Mouse (Mus musculus) liver, adult 2 months (tissue): ENCODE data around the gene Sertad1. TPM values are rescaled to one million over a fixed set of nuclear protein-coding genes. Genes with fewer than 3 reads are reported as not detected.

ENCODE experiments used
- DNase-seq: peaks from one replicate; pipeline ENCODE4 v3.0.0-alpha.2; 2011; ENCODE audit warnings: low read depth, low spot score; ENCODE audit errors: extremely low read depth
- H3K27ac ChIP-seq: fragments of 200-500 bp; replicated peaks from 2 replicates; pipeline ENCODE4 v1.5.1; 2012; ENCODE audit warnings: low read depth, mild to moderate bottlenecking, control low read depth, inconsistent platforms, low read length; ENCODE audit not compliant: insufficient read depth
- H3K27me3 ChIP-seq: fragments of 200-500 bp; 2 replicates; pipeline ENCODE4 v1.6.1; 2012; ENCODE audit warnings: mild to moderate bottlenecking, moderate library complexity, low read length, inconsistent platforms; ENCODE audit not compliant: control insufficient read depth, insufficient read depth
- H3K36me3 ChIP-seq: fragments of 200-500 bp; 2 replicates; pipeline ENCODE4 v1.6.1; 2012; ENCODE audit warnings: low read length, inconsistent platforms; ENCODE audit not compliant: control insufficient read depth, insufficient read depth
- H3K4me1 ChIP-seq: fragments of 200-500 bp; 2 replicates; pipeline ENCODE4 v1.6.1; 2011; ENCODE audit warnings: low read length; ENCODE audit not compliant: control insufficient read depth, insufficient read depth
- H3K4me3 ChIP-seq: fragments of 200-500 bp; 2 replicates; pipeline ENCODE4 v1.5.1; 2011; ENCODE audit warnings: low read depth, mild to moderate bottlenecking, control low read depth, low read length, moderate library complexity; ENCODE audit not compliant: insufficient read depth
- H3K79me2 ChIP-seq: fragments of 200-500 bp; 2 replicates; pipeline ENCODE4 v1.6.1; 2012; ENCODE audit warnings: inconsistent platforms, mild to moderate bottlenecking, low read length, moderate library complexity; ENCODE audit not compliant: control insufficient read depth, insufficient read depth
- H3K9ac ChIP-seq: fragments of 200-500 bp; 2 replicates; pipeline ENCODE4 v1.6.1; 2012; ENCODE audit warnings: low read depth, mild to moderate bottlenecking, control low read depth, inconsistent platforms, low read length
- CTCF ChIP-seq: fragments of 200-500 bp; IDR thresholded peaks from 2 replicates; pipeline ENCODE4 v1.5.1; 2011; ENCODE audit warnings: low read depth, low read length, control low read depth
- POLR2A ChIP-seq: fragments of 200-500 bp; IDR thresholded peaks from 2 replicates; pipeline ENCODE4 v1.6.1; 2011; ENCODE audit warnings: low read length, control low read depth; ENCODE audit not compliant: insufficient read depth; ENCODE audit errors: extremely low read depth
- WGBS: fragments of 180-500 bp; shearing (Covaris S2); methylation state at CpG from one replicate; pipeline ENCODE4 v1.1.7; 2018; 5-methylcytosine and 5-hydroxymethylcytosine counted together
- polyA plus RNA-seq: library from polyadenylated mRNA; depleted of rRNA; stranded (reverse); fragments of >200 nt; gene quantifications from 2 replicates; pipeline ENCODE4 v1.2.3, GENCODE M21; 2012
- total RNA-seq: library from RNA; depleted of rRNA; stranded (reverse); fragments of >200 nt; gene quantifications from 2 replicates; pipeline ENCODE4 v1.2.3, GENCODE M21; 2014

Gene Sertad1
- total and polyA plus RNA-seq, 2 experiments, result 7.7 to 11.6 TPM

DNA sequence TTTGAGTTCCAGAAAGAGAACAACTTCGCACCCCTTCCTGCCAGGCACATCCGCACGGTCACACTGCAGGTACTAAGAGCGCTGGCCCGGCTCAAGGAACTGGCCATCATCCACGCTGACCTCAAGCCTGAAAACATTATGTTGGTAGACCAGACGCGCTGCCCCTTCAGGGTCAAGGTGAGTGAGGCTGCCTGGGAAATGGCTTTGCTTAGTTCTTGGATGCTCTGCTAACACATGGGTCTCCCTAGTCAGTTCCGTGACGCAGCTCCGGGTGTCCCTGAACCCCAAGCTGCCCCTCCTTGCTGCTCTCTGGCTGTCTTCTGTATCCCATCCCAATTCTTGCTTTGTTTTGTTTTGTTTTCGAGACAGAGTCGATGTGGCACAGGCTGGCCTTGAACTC, 37.1 kb downstream of the Sertad1 start:
- 91% methylated on average over 13 of the region's 13 CpGs for WGBS
- no peak overlapping the region for H3K27ac ChIP-seq

DNA sequence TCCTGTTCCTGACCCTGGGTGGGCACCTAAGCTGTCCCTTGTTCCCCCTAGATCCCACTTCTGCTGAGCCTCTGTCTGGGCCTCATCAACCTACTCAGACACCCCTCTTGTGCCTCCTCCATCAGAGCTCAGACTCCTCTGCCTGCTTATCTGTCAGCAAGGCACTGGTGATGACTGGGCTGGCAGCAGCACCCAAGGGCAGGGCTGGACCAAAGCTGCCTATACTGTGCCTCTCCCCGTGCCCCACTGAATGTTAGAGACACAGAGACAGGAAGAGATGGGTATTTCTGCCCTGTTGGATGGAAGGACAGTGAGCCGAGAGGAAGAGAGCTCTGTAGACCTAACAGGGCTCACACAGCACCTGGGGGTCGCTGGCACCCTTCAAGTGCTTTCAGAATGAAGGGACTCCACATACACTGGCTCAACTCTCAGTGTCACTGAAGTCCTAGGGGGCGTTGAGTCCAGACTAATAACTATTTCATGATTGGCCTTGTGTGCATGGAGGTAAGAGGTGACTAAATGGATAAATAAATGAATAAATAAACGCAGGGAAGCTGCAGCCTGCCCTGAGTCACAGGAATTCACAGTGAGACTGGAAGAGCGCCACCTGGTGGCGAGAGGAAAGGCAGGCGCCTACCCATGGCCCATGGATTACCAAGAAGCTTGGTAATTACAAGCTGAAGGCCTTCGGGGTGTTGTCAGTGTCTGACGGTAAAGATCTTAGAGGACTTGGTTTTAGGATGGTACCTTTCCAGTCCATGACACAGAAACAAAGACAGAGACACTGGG, 39.5 kb downstream of the Sertad1 start:
- H3K27ac ChIP-seq, result no peak overlapping the region
- no peaks in the 10 kb centered on the region for H3K36me3 ChIP-seq
- TF ChIP-seq CTCF (peak; percentile 95), POLR2A (no peak)
- no peak overlapping the region for H3K9ac ChIP-seq
- peak; percentile 46 for DNase-seq
- H3K79me2 ChIP-seq, result no peaks in the 10 kb centered on the region
- WGBS, result 20% methylated on average over 10 of the region's 10 CpGs
- no peaks in the 10 kb centered on the region for H3K27me3 ChIP-seq
- H3K4me1 ChIP-seq, result no peaks in the 10 kb centered on the region
- H3K4me3 ChIP-seq, result no peak overlapping the region

More for the DNA sequence above, 37.1 kb downstream of the Sertad1 start:
- no peak for DNase-seq
- Histone ChIP-seq H3K4me1 (no peaks in the 10 kb centered on the region), H3K27me3 (no peaks in the 10 kb centered on the region), H3K9ac (no peak overlapping the region), H3K79me2 (no peaks in the 10 kb centered on the region), H3K4me3 (no peak overlapping the region), H3K36me3 (no peaks in the 10 kb centered on the region)
- TF ChIP-seq POLR2A, result no peak
- TF ChIP-seq CTCF, result no peak

DNA sequence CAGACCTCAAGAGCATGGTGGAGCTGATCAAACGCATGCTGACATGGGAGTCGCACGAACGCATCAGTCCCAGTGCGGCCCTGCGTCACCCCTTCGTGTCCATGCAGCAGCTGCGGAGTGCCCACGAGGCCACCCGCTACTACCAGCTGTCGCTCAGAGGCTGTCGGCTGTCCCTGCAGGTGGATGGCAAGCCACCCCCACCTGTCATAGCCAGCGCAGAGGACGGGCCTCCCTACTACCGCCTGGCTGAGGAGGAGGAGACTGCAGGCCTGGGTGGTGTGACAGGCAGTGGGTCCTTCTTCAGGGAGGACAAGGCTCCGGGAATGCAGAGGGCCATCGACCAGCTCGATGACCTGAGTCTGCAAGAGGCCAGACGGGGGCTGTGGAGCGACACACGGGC, 42.4 kb downstream of the Sertad1 start:
- no peak overlapping the region for H3K4me3 ChIP-seq
- no peak for TF ChIP-seq CTCF
- no peak for TF ChIP-seq POLR2A
- no peak for DNase-seq
- H3K27ac ChIP-seq, result no peak overlapping the region
- no peaks in the 10 kb centered on the region for H3K36me3 ChIP-seq
- no peaks in the 10 kb centered on the region for H3K27me3 ChIP-seq
- 88% methylated on average over 21 of the region's 21 CpGs for WGBS
- H3K9ac ChIP-seq, result no peak overlapping the region
- H3K4me1 ChIP-seq, result no peaks in the 10 kb centered on the region
- no peaks in the 10 kb centered on the region for H3K79me2 ChIP-seq

DNA sequence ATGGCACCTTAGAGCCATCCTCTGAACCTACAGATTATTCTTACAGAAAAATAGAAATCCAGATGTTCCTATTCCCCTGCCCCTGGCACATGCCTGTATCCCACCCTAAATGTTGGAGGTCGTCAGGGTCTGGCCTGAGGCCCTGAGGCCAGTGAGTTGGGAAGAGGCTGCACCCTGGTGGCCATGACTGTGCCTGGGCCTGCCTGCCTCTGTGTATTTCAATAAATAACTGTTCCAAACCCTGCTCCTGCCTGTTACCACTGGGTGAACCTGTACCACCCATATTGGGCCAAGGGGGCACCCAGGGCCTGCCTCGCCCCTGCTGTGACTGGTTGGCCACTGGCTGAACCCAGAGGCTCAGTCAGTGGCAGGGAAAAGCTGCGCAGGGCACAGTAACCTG, 44.2 kb downstream of the Sertad1 start:
- DNase-seq, result no peak
- TF ChIP-seq POLR2A, result no peak
- TF ChIP-seq CTCF, result 0 out of 2 replicates have a peak, but pooled peaks have one; percentile 23
- no peaks in the 10 kb centered on the region for H3K79me2 ChIP-seq
- 93% methylated on average over 3 of the region's 3 CpGs for WGBS
- no peaks in the 10 kb centered on the region for H3K27me3 ChIP-seq
- no peaks in the 10 kb centered on the region for H3K36me3 ChIP-seq
- no peaks in the 10 kb centered on the region for H3K4me1 ChIP-seq
- no peak overlapping the region for H3K9ac ChIP-seq
- no peak overlapping the region for H3K4me3 ChIP-seq
- H3K27ac ChIP-seq, result no peak overlapping the region

DNA sequence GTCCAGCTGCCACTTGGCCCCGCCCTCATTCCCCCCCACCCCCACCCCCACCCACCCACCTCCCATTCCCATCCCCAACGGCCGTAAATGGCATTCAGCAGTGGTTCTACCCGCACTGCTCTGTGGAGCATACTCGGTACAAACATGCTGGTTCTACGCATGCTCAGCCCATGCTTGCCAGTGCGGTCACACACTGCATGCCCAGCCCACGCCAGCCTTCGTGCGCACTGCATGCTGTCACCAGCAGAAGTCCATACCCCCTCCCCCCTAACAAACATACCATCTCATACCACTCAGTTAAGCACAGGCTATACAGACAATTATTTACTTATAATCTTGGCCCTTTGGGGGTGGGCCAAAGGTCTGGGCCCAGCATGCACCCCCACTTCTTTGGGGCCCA, 45.0 kb downstream of the Sertad1 start:
- H3K27me3 ChIP-seq, result no peaks in the 10 kb centered on the region
- DNase-seq, result no peak
- WGBS, result 93% methylated on average over 10 of the region's 10 CpGs
- H3K9ac ChIP-seq, result no peak overlapping the region
- no peak for TF ChIP-seq CTCF
- no peak for TF ChIP-seq POLR2A
- no peaks in the 10 kb centered on the region for H3K79me2 ChIP-seq
- H3K27ac ChIP-seq, result no peak overlapping the region
- no peaks in the 10 kb centered on the region for H3K36me3 ChIP-seq
- H3K4me3 ChIP-seq, result no peak overlapping the region
- H3K4me1 ChIP-seq, result no peaks in the 10 kb centered on the region

DNA sequence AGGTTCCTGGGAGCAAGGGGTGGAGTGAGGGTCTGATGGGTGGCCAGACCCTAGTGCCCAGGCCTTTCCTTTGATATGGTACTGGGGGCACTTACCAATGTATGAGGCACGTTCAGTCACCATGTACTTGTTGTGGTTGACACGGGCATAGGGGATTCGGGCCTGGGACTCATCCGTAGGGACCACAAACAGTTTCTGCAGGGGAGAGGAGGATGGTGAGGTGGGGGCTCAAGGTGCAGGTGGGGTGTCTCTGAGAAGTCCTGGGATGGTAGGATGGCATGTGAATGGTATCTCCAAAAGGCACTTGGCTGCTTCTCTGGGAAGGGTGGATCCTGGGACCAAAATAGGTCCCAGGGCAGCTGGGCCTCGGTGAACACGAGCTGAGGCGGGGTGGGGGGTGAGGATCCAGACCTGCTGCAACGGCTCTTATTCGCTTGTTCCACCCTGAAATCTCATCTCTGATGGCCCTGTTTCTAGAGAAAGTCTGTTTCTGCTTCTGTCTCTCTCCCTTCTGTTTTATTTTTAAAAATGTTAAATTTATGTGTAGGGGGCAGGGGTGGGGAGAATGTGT, 45.9 kb downstream of the Sertad1 start:
- H3K9ac ChIP-seq, result no peak overlapping the region
- no peaks in the 10 kb centered on the region for H3K36me3 ChIP-seq
- 93% methylated on average over 9 of the region's 9 CpGs for WGBS
- H3K4me1 ChIP-seq, result no peaks in the 10 kb centered on the region
- no peak overlapping the region for H3K4me3 ChIP-seq
- DNase-seq, result no peak
- no peak overlapping the region for H3K27ac ChIP-seq
- no peaks in the 10 kb centered on the region for H3K79me2 ChIP-seq
- no peaks in the 10 kb centered on the region for H3K27me3 ChIP-seq
- TF ChIP-seq CTCF, result no peak
- no peak for TF ChIP-seq POLR2A
